Mouse (Mus musculus) ES-E14 (cell line): ENCODE data around the gene Aqp7. TPM values are rescaled to one million over a fixed set of nuclear protein-coding genes. Genes with fewer than 3 reads are reported as not detected.

Source experiments
- DNase-seq: peaks from one replicate; pipeline ENCODE4 v3.0.0-alpha.2; 2013; ENCODE audit warnings: low read depth, low spot score
- H3K27ac ChIP-seq: 2 replicates; pipeline ENCODE4 v1.5.1; 2012; ENCODE audit warnings: low read depth, mild to moderate bottlenecking, low read length, moderate library complexity, mixed read lengths; ENCODE audit not compliant: poor library complexity, insufficient read depth, severe bottlenecking
- H3K36me3 ChIP-seq: 2 replicates; pipeline ENCODE4 v1.6.1; 2012; ENCODE audit warnings: mild to moderate bottlenecking, low read length, moderate library complexity, mixed read lengths; ENCODE audit not compliant: control insufficient read depth, poor library complexity, insufficient read depth, severe bottlenecking
- H3K4me1 ChIP-seq, 2 experiments: fragments of 150-350 bp in 1 of 2; sonication (generic) in 1 of 2; 2 replicates each; pipeline ENCODE4 v1.6.1; 2012; ENCODE audit warnings: low read length in 2 of 2, mild to moderate bottlenecking in 1 of 2, mixed read lengths in 1 of 2; ENCODE audit not compliant: control insufficient read depth in 2 of 2, insufficient read depth in 2 of 2, poor library complexity in 1 of 2
- H3K4me3 ChIP-seq, 2 experiments: fragments of 150-350 bp in 1 of 2; sonication (generic) in 1 of 2; 2 replicates each; pipeline ENCODE4 v1.5.1; 2012; ENCODE audit warnings: low read length in 2 of 2, low read depth in 1 of 2, mild to moderate bottlenecking in 1 of 2, mixed read lengths in 1 of 2; ENCODE audit not compliant: insufficient read depth in 1 of 2, poor library complexity in 1 of 2, severe bottlenecking in 1 of 2
- H3K9ac ChIP-seq: 2 replicates; pipeline ENCODE4 v1.6.1; 2012; ENCODE audit warnings: low read depth, mild to moderate bottlenecking, low read length, mixed read lengths; ENCODE audit not compliant: poor library complexity, insufficient read depth, severe bottlenecking
- H3K9me3 ChIP-seq: fragments of 150-350 bp; sonication (generic); 2 replicates; pipeline ENCODE4 v1.6.1; 2012; ENCODE audit warnings: low read depth, mild to moderate bottlenecking, low read length; ENCODE audit not compliant: control insufficient read depth, insufficient read depth
- CHD2 ChIP-seq: IDR thresholded peaks from 2 replicates; pipeline ENCODE4 v1.6.1; 2014; ENCODE audit warnings: mild to moderate bottlenecking, low read depth, low read length, inconsistent platforms
- HCFC1 ChIP-seq: IDR thresholded peaks from 2 replicates; pipeline ENCODE4 v1.6.1; 2012; ENCODE audit warnings: low read length, inconsistent platforms, borderline replicate concordance; ENCODE audit not compliant: insufficient read depth
- MAFK ChIP-seq: IDR thresholded peaks from 2 replicates; pipeline ENCODE4 v1.6.1; 2014; ENCODE audit warnings: mild to moderate bottlenecking, low read depth, low read length, inconsistent platforms; ENCODE audit not compliant: insufficient read depth
- ZC3H11A ChIP-seq: IDR thresholded peaks from 2 replicates; pipeline ENCODE4 v1.6.1; 2012; ENCODE audit warnings: low read depth, mild to moderate bottlenecking, inconsistent platforms, low read length, borderline replicate concordance
- ZNF384 ChIP-seq: IDR thresholded peaks from 2 replicates; pipeline ENCODE4 v1.6.1; 2012; ENCODE audit warnings: low read depth, low read length, inconsistent platforms
- in situ Hi-C, 2 experiments: fragments of 600-800 bp; cut with MboI; formaldehyde crosslinking; loops; one replicate each; pipeline ENCODE4 v1.15.1; 2025; ENCODE audit warnings: low sequenced_read_pairs in 2 of 2, inconsistent platforms in 1 of 2; ENCODE audit not compliant: unreplicated experiment in 2 of 2
- total RNA-seq: library from RNA; depleted of rRNA; stranded (reverse); fragments of 300-350 nt; gene quantifications from 2 replicates; pipeline ENCODE4 v1.2.3, GENCODE M21; 2012

The Aqp7 gene
- total RNA-seq, 1 experiment: not detected

GRCm38 (mm10) chr4:41092958-41093357 is 45.0 kb upstream of the Aqp7 start:
- TF ChIP-seq HCFC1 (no peak), MAFK (no peak), ZNF384 (no peak), CHD2 (no peak), ZC3H11A (no peak)
- no peak overlapping the region for H3K27ac ChIP-seq
- peaks cover 20 to 26% of the 10 kb centered on the region in 2 experiments for H3K4me1 ChIP-seq
- H3K9ac ChIP-seq: no peak overlapping the region
- no peak for DNase-seq
- no peaks in the 10 kb centered on the region; the same call in 1 of the 2 replicates for H3K36me3 ChIP-seq
- H3K9me3 ChIP-seq: no peaks in the 10 kb centered on the region
- in situ Hi-C loops: no loop called here
- H3K4me3 ChIP-seq: no peak overlapping the region

- peak; percentile 70 for DNase-seq
- Histone ChIP-seq H3K4me3 (no peak overlapping the region), H3K4me1 (peaks cover 22 to 32% of the 10 kb centered on the region in 2 experiments), H3K9me3 (no peaks in the 10 kb centered on the region), H3K9ac (no peak overlapping the region), H3K27ac (no peak overlapping the region), H3K36me3 (no peaks in the 10 kb centered on the region; the same call in 1 of the 2 replicates)
- in situ Hi-C loops: no loop called here
- TF ChIP-seq HCFC1 (no peak), ZC3H11A (no peak), ZNF384 (no peak), MAFK (no peak), CHD2 (no peak)
Observed at GRCm38 (mm10) chr4:41091391-41091790, 43.5 kb upstream of the Aqp7 start.

GRCm38 (mm10) chr4:41089705-41090104 is 41.8 kb upstream of the Aqp7 start:
- Histone ChIP-seq H3K4me3 (no peak overlapping the region), H3K27ac (no peak overlapping the region; the same call in 1 of the 2 replicates), H3K4me1 (peaks cover 22 to 32% of the 10 kb centered on the region in 2 experiments), H3K36me3 (no peaks in the 10 kb centered on the region; the same call in 1 of the 2 replicates), H3K9ac (no peak overlapping the region), H3K9me3 (no peaks in the 10 kb centered on the region)
- in situ Hi-C loops: no loop called here
- TF ChIP-seq ZNF384 (no peak), MAFK (no peak), HCFC1 (no peak), CHD2 (no peak), ZC3H11A (no peak)
- no peak for DNase-seq

GRCm38 (mm10) chr4:41089189-41089588 is 41.2 kb upstream of the Aqp7 start:
- H3K4me3 ChIP-seq: no peak overlapping the region
- in situ Hi-C loops: no loop called here
- no peak overlapping the region for H3K9ac ChIP-seq
- no peaks in the 10 kb centered on the region; the same call in 1 of the 2 replicates for H3K36me3 ChIP-seq
- no peak for DNase-seq
- H3K4me1 ChIP-seq: peaks cover 22 to 31% of the 10 kb centered on the region in 2 experiments
- no peaks in the 10 kb centered on the region for H3K9me3 ChIP-seq
- TF ChIP-seq CHD2 (no peak), ZNF384 (no peak), HCFC1 (no peak), ZC3H11A (no peak), MAFK (no peak)
- H3K27ac ChIP-seq: no peak overlapping the region
